Mouse (Mus musculus) kidney, adult 2 months (tissue): ENCODE measurements around the gene Vegfa. TPM values are rescaled to one million over a fixed set of nuclear protein-coding genes. Genes with fewer than 3 reads are reported as not detected.
A peak's percentile ranks its signal among the peaks of the same experiment; 100 is the strongest.
"Not testable (repeated sequence)": the region's sequence is repeated elsewhere in the genome, so short reads cannot be mapped to it uniquely, and the experiment has no call there.

Experiments used
- DNase-seq: peaks from one replicate; pipeline ENCODE4 v3.0.0; 2021
- H3K27ac ChIP-seq: fragments of 200-500 bp; 2 replicates; pipeline ENCODE4 v1.5.1; 2012; ENCODE audit warnings: low read depth, low read length, control low read depth, inconsistent platforms; ENCODE audit not compliant: insufficient read depth
- H3K27me3 ChIP-seq: fragments of 200-500 bp; replicated peaks from 2 replicates; pipeline ENCODE4 v1.6.1; 2012; ENCODE audit warnings: mild to moderate bottlenecking, moderate library complexity, low read length, inconsistent platforms; ENCODE audit not compliant: control insufficient read depth, insufficient read depth
- H3K36me3 ChIP-seq: fragments of 200-500 bp; 2 replicates; pipeline ENCODE4 v1.6.1; 2012; ENCODE audit warnings: mild to moderate bottlenecking, moderate library complexity, low read length, inconsistent platforms; ENCODE audit not compliant: control insufficient read depth, insufficient read depth
- H3K4me1 ChIP-seq: fragments of 200-500 bp; 2 replicates; pipeline ENCODE4 v1.6.1; 2011; ENCODE audit warnings: low read length; ENCODE audit not compliant: control insufficient read depth, insufficient read depth
- H3K4me3 ChIP-seq: fragments of 200-500 bp; 2 replicates; pipeline ENCODE4 v1.5.1; 2011; ENCODE audit warnings: mild to moderate bottlenecking, low read depth, low read length, control low read depth; ENCODE audit not compliant: insufficient read depth
- CTCF ChIP-seq: fragments of 200-500 bp; conservative IDR thresholded peaks from 2 replicates; pipeline ENCODE4 v1.5.1; 2011; ENCODE audit warnings: low read depth, mild to moderate bottlenecking, control low read depth, low read length, moderate library complexity, mixed read lengths; ENCODE audit not compliant: insufficient read depth, insufficient read length
- POLR2A ChIP-seq: fragments of 200-500 bp; IDR thresholded peaks from one replicate; pipeline ENCODE4 v1.6.1; 2011; ENCODE audit warnings: low read depth, low read length, control low read depth
- WGBS: fragments of 180-500 bp; shearing (Covaris S2); methylation state at CpG from one replicate; pipeline ENCODE4 v1.1.7; 2018; 5-methylcytosine and 5-hydroxymethylcytosine counted together
- polyA plus RNA-seq: library from polyadenylated mRNA; depleted of rRNA; stranded (reverse); fragments of >200 nt; gene quantifications from 2 replicates; pipeline ENCODE4 v1.2.3, GENCODE M21; 2012

Gene Vegfa
- polyA plus RNA-seq, 1 experiment: 336 TPM

DNA sequence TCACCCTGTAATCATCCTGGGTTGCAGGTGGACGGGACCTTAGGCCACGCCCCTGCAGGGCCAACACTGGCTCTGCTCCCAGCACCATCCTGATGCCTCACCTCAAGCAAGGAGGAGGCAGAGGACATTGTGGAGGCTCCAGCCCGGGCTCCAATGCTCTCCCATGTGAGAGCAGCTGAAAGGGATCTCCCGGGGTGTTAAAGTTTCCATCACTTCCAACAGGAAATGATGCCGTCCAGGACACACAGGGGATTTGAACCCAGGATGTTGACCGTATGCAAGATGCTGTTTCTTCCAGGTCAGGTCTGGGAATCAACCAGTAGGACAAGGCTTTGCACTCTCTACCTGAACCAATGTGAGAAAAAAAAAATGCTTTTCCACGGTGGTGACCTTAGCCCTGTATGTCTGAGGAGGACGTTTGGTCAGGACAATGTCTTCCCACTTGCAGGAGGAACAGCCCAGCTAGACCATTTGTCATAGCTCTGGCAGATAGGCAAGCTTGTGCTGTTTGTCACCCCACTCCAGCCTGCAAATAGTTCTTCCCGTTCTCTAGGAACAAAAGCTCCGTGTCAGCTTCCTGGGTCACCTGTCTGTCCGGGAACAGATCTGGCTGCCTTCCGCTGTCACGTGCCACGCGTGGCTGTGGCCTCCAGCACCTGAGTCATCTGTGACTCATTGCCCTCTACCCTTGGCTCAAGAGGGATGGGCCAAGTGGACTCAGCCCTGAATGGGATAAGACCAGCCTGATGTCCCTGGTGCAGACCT lies 28.3 kb downstream of the Vegfa start:
- Histone ChIP-seq H3K27ac (no peak overlapping the region), H3K36me3 (no peaks in the 10 kb centered on the region), H3K4me1 (peaks cover 3% of the 10 kb centered on the region; the same call in 1 of the 2 replicates), H3K4me3 (no peak overlapping the region), H3K27me3 (no peaks in the 10 kb centered on the region)
- WGBS: 59% methylated on average over 15 of the region's 15 CpGs
- TF ChIP-seq POLR2A (no peak), CTCF (no peak)
- peak; percentile 51 for DNase-seq

DNA sequence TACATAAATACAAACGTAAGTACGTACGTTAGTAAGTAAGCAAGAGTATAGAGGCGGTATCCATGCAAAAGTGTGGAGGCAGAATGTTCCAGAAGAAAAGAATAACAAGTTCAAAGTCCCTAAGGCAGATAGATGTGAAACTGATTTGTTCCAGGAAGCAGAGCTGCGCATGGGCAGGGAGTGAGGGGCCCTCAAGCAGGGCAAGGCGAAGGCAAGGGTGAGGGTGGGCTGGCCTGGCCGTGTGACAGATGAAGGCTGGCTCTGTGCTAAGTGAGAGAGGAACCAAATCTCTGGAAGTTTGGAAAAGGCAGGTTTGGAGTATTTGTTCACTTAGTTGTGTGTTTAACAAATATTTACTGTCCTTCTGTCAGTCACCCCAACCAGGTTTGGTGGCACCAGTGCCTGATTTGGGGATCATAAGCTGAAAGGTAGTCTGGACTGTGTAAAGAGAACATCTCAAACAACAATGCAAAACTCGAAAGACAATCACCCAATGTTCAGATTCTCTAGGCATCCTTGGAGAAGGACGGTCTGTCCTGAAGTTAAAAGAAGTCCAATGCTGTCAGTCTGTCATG lies 32.7 kb downstream of the Vegfa start:
- WGBS: 86% methylated on average over 9 of the region's 9 CpGs
- Histone ChIP-seq H3K4me3 (no peak overlapping the region), H3K27me3 (no peaks in the 10 kb centered on the region), H3K36me3 (no peaks in the 10 kb centered on the region), H3K27ac (no peak overlapping the region), H3K4me1 (peaks cover 20% of the 10 kb centered on the region)
- no peak for DNase-seq
- no peak for TF ChIP-seq CTCF
- no peak for TF ChIP-seq POLR2A

DNA sequence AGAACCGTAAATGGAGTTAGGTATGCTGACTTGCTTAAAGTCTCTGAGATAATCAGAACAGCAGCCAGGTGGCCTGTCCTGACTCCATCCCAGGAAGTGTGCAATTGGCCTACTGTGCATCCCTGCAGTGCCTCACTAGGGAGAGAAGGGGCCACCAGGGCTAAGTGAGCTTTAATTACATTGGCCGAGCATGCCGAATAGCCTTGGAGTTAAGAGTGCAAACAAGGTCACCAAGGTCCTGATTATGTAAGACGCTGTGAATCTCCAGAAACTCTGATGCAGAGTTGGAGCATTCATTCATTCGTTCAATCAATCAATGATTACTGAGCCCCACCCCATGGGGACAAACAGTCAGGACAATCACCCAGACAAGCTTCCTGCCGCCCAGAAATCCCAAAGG lies 33.8 kb downstream of the Vegfa start:
- Histone ChIP-seq H3K36me3 (no peaks in the 10 kb centered on the region), H3K27ac (no peak overlapping the region), H3K4me1 (peaks cover 18% of the 10 kb centered on the region), H3K4me3 (no peak overlapping the region), H3K27me3 (no peaks in the 10 kb centered on the region)
- WGBS: 38% methylated on average over 6 of the region's 6 CpGs
- TF ChIP-seq CTCF (no peak), POLR2A (no peak)
- DNase-seq: peak; percentile 40

DNA sequence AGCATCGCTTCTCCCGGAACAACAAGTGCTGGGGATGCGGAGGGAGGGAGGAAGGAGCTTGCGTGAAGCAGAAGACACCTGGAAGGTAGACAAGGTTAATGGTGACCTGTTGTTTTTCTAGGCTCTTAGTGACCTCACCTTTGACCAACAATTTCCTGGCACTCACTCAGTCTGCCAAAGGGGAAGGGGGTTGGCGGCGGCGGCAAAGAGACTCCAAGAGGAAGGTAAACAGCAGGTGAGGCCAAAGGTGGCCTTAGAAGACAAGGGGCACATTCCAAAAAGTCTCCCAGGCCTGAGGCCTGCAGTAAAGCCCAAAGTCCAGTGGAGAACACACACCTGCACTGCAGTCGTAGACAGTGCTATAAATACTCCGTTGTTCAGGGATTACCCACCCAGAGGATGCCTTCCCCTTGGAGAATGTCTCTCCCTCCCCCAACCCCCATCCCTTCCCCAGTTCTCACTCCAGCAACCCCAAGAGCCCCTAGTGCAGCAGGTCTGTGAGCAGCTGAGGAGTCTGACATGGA lies 35.2 kb downstream of the Vegfa start:
- TF ChIP-seq POLR2A: no peak
- no peak for TF ChIP-seq CTCF
- Histone ChIP-seq H3K36me3 (no peaks in the 10 kb centered on the region), H3K27me3 (no peaks in the 10 kb centered on the region), H3K4me3 (no peak overlapping the region), H3K4me1 (peaks cover 18% of the 10 kb centered on the region), H3K27ac (peak overlapping the region; percentile 35; the same call in 1 of the 2 replicates)
- WGBS: 47% methylated on average over 9 of the region's 9 CpGs
- peak; percentile 93 for DNase-seq

DNA sequence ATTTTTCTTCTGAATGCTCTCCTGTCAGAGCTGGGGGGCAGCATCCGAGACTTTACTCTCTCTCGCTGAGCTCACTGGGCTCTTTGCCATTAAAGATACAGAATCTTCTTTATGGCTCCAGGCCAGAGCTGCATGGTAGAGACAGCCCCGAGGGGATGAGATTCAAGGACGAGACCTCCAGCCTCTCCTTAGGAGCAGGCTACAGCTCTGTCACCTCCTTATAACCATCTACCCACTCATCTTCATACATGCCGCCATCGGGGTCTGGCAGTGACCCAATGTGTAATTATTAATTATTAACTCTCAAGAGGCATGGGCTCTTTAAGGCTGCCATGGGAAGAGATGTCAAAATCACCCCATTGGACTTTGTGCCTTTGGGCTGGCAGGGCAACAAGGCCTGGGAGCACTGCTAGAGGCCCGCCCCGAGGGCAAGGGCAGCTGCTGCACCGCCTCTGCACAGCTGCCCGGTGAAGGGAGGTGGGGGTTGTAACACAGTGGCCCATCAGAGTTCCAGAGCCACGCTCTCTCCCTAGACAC lies 37.8 kb downstream of the Vegfa start:
- H3K27me3 ChIP-seq: no peaks in the 10 kb centered on the region
- H3K27ac ChIP-seq: peak overlapping the region; percentile 52; the same call in 1 of the 2 replicates
- peak; percentile 94 for DNase-seq
- WGBS: 37% methylated on average over 11 of the region's 11 CpGs
- TF ChIP-seq CTCF (no peak), POLR2A (no peak)
- H3K4me1 ChIP-seq: peaks cover 18% of the 10 kb centered on the region
- peak overlapping the region; percentile 17; the same call in 1 of the 2 replicates for H3K4me3 ChIP-seq
- H3K36me3 ChIP-seq: no peaks in the 10 kb centered on the region

DNA sequence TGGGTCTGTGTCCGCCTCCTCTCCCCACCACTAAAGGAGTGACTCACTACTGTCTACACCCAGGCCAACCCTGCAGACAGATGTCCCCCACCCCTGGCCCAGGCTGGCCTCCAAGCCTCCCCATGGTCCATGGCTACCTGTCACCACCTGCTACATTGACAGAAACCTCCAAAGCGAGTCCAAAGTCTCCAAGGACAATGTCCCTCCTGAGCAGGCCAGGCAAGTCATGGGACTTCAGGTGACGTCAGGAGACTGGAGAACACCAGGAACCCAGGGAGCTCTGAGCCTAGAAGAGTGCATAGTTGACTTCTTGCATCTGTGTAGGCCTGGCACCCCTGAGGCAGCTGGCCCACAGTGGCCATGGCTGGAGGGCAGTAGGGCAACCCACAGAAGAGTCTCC lies 45.3 kb downstream of the Vegfa start:
- no peaks in the 10 kb centered on the region for H3K36me3 ChIP-seq
- H3K27ac ChIP-seq: no peak overlapping the region
- WGBS: 72% methylated on average over 3 of the region's 3 CpGs
- no peak for TF ChIP-seq POLR2A
- TF ChIP-seq CTCF: no peak
- no peak overlapping the region for H3K4me3 ChIP-seq
- H3K27me3 ChIP-seq: no peaks in the 10 kb centered on the region
- DNase-seq: peak; percentile 64
- H3K4me1 ChIP-seq: 0 out of 2 replicates have a peak, but pooled peaks cover 7% of the 10 kb centered on the region

DNA sequence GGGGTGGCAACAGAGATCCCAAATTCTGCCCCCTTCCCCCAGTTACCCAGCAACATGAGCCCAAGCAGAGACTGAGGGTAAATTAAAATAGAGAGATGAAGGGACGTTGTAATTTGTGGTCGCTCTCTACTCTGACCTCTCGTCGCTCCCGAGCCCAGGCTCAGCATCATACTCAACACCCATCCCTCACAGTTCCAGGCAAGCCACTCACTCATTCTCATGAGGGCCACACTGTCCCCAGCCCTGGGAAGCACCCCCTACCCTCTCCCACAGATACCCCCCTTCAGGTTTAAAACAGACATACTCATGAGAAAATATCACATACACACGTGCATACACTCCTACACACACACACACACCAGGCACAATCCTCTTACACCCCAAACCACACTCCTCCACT lies 45.8 kb downstream of the Vegfa start:
- H3K4me3 ChIP-seq: no peak overlapping the region
- H3K27me3 ChIP-seq: no peaks in the 10 kb centered on the region
- H3K4me1 ChIP-seq: 0 out of 2 replicates have a peak, but pooled peaks cover 7% of the 10 kb centered on the region
- no peak overlapping the region for H3K27ac ChIP-seq
- no peaks in the 10 kb centered on the region for H3K36me3 ChIP-seq
- WGBS: 84% methylated on average over 6 of the region's 6 CpGs
- TF ChIP-seq CTCF: no peak
- no peak for TF ChIP-seq POLR2A
- no peak for DNase-seq

DNA sequence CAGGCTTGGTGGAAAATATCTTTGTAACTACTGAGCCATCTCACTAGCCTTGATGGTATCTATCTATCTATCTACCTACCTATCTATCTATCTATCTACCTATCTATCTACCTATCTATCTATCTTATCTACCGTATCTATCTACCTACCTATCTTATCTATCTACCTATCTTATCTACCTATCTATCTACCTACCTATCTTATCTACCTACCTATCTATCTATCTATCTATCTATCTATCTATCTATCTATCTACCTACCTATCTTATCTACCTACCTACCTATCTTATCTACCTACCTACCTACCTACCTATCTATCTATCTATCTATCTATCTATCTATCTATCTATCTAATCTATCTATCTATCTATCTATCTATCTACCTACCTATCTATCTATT lies 49.0 kb downstream of the Vegfa start:
- not testable (repeated sequence) for DNase-seq, H3K27me3 ChIP-seq, H3K27ac ChIP-seq, H3K36me3 ChIP-seq, H3K4me3 ChIP-seq, H3K4me1 ChIP-seq
- WGBS: 100% methylated on average over 1 of the region's 1 CpGs
